Mouse (Mus musculus) ES-Bruce4 (cell line): ENCODE measurements at regions not wholly inside any gene's neighbourhood (a gene's known extent, or its start where the extent isn't known, plus 50 kb on each side); places are given as distances from the start of the nearest gene placed in this dataset.
A peak's percentile ranks its signal among the peaks of the same experiment; 100 is the strongest.

Source experiments
- H3K27ac ChIP-seq: 2 replicates; pipeline ENCODE4 v1.5.1; 2012; ENCODE audit warnings: low read length, inconsistent platforms; ENCODE audit not compliant: insufficient read depth
- H3K27me3 ChIP-seq: 2 replicates; pipeline ENCODE4 v1.6.1; 2012; ENCODE audit warnings: mild to moderate bottlenecking, low read length, inconsistent platforms; ENCODE audit not compliant: control insufficient read depth, poor library complexity, insufficient read depth, severe bottlenecking
- H3K36me3 ChIP-seq: 2 replicates; pipeline ENCODE4 v1.6.1; 2012; ENCODE audit warnings: inconsistent platforms, mild to moderate bottlenecking, low read length, moderate library complexity; ENCODE audit not compliant: control insufficient read depth, poor library complexity, insufficient read depth, severe bottlenecking
- H3K4me1 ChIP-seq: one replicate; pipeline ENCODE4 v1.8.1; 2011; ENCODE audit warnings: low read length; ENCODE audit not compliant: control insufficient read depth, insufficient read depth
- H3K4me3 ChIP-seq: 2 replicates; pipeline ENCODE4 v1.5.1; 2011; ENCODE audit warnings: low read depth, mild to moderate bottlenecking, low read length
- H3K9ac ChIP-seq: 2 replicates; pipeline ENCODE4 v1.6.1; 2012; ENCODE audit warnings: low read depth, mild to moderate bottlenecking, inconsistent platforms; ENCODE audit not compliant: poor library complexity, severe bottlenecking
- H3K9me3 ChIP-seq: replicated peaks from 2 replicates; pipeline ENCODE4 v1.6.1; 2012; ENCODE audit warnings: mild to moderate bottlenecking, low read length, inconsistent platforms; ENCODE audit not compliant: control insufficient read depth, poor library complexity, insufficient read depth, severe bottlenecking
- CTCF ChIP-seq: IDR thresholded peaks from one replicate; pipeline ENCODE4 v1.8.1; 2011; ENCODE audit warnings: low read depth, low read length
- EP300 ChIP-seq: IDR thresholded peaks from 2 replicates; pipeline ENCODE4 v1.6.1; 2011; ENCODE audit warnings: low read depth, low read length; ENCODE audit not compliant: insufficient read depth
- POLR2A ChIP-seq: IDR thresholded peaks from one replicate; pipeline ENCODE4 v1.8.1; 2011; ENCODE audit warnings: low read length; ENCODE audit not compliant: insufficient read depth

DNA sequence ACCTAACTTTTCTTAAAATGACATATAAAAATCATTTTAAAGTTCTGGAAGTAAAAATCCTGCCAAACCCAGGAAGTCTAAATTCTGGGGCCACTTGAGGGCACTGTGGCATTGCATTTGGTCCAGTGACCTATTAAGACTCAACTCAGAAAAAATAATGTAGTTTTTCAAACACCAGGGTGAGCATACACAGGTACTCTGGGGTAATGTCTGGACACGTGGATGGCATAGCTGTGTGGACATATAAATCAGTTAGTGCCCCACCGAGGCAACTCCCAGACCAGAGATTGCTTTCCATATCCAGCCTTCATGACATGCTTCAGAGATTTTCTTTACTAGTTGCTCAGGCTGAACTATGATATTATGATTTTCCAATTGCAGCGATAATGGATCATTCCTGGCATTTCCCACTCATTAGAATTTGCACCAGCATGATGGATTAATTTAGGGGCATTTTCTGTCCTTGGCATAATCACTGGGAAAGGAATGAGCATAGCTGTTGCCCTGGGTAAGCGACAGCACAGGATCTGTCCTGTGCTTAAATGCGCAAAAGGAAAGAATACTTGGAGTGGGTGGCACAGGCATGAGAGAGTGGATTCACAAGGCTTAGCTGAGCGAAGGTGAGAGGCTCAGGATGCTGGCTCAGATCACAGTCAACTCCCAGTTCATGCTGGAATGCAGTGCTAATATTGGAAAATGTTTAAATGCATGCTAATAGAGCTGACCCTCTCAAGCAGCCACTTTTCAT, 1526.6 kb upstream of the Cdh8 start:
- no peak overlapping the region for H3K9ac ChIP-seq
- H3K27me3 ChIP-seq = no peaks in the 10 kb centered on the region
- H3K27ac ChIP-seq = no peak overlapping the region
- TF ChIP-seq POLR2A (no peak), CTCF (no peak), EP300 (no peak)
- no peaks in the 10 kb centered on the region for H3K36me3 ChIP-seq
- H3K4me3 ChIP-seq = no peak overlapping the region
- H3K9me3 ChIP-seq = 0 out of 2 replicates have a peak, but pooled peaks cover 2% of the 10 kb centered on the region
- no peaks in the 10 kb centered on the region for H3K4me1 ChIP-seq

DNA sequence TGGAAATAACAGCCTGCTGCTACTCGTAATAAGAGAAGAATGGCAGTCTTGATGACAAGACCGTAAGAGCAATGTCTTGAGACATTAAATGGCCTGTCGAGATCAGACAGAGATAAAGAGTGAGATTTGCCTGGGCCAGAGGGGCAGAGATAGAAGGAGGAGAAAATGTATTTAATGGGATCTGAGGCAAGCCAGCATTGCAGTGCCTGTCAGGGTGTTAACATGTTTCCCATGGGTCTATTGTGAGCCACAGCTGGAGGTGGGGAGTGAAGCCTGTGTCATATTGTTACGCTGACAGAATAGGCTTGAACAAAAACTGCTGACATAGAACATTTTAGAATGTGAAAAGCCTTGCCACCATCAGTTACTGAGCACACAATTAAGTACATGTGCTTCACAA, 1523.3 kb upstream of the Cdh8 start:
- Histone ChIP-seq H3K4me1 (no peaks in the 10 kb centered on the region), H3K27ac (no peak overlapping the region), H3K36me3 (no peaks in the 10 kb centered on the region), H3K27me3 (no peaks in the 10 kb centered on the region), H3K9ac (no peak overlapping the region), H3K4me3 (no peak overlapping the region), H3K9me3 (0 out of 2 replicates have a peak, but pooled peaks cover 2% of the 10 kb centered on the region)
- TF ChIP-seq POLR2A = no peak
- no peak for TF ChIP-seq EP300

DNA sequence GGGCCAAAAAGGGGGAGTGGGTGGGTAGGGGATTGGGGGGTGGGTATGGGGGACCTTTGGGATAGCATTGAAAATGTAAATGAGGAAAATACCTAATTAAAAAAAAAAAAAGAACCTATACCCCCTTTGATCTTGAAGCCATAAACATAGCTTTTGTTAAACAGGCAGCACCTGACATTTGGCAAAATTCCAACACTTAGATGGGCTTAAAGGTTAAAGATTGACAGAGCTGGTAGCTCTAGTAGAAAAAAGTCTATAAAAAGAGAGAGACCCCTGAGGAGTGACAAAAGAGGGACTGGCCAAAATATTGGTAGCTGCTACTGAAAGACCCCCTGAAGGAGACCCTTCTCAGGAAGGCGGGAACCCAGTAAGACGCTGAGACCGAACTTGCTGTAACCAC, 1474.0 kb upstream of the Cdh8 start:
- TF ChIP-seq CTCF (no peak), POLR2A (no peak), EP300 (no peak)

DNA sequence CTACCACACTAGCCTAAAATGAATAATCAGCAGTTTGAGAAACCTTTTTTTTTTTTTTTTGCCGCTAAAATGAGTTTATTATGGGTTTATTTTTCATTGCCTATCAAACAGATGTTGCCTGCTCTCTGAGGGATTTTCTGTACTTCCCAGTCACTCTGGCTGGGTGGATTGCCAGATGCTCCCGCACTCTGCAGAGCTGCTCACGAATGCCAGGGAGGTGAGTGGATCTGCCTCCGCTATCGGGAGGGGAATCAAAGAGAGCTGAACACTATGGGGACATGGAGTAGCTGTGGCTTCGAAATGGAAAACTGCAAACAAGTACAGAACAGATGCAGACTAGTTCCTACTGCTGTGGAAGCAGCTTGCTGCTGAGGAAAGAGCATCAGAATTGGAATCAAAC, 1449.4 kb upstream of the Cdh8 start:
- H3K9me3 ChIP-seq = no peaks in the 10 kb centered on the region

More for the DNA sequence above, 1474.0 kb upstream of the Cdh8 start:
- Histone ChIP-seq H3K27ac (no peak overlapping the region), H3K27me3 (no peaks in the 10 kb centered on the region), H3K9me3 (no peaks in the 10 kb centered on the region), H3K36me3 (no peaks in the 10 kb centered on the region), H3K4me1 (no peaks in the 10 kb centered on the region), H3K4me3 (no peak overlapping the region), H3K9ac (no peak overlapping the region)

DNA sequence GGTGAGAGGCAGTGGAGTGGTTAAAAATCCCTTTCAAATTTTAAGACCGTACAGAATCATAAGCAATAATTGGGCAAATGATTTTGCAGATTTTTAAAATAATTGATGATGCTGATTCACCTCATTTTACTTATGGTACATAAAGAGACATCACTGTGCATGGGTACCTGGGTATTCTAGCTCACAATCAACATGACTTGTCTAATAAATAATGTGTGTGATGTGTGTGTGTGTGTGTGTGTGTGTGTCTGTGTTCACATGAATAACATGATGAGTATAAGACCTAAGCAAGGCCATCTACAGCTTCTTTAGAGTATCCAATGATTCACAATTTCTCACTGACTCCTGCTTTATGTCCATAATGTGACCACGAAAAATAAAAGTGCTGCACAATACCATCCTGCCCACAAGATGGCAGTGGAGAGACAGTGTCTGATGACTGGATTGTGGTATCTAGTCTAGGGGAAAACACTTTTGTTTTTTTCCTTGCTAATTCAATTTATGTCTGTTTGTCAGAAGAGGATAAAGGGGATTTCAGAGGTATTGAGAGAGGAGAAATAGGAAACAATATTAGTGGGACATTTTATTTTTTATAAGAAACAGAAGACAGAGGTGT, 1434.7 kb upstream of the Cdh8 start:
- Histone ChIP-seq H3K9me3 (no peaks in the 10 kb centered on the region), H3K4me3 (no peak overlapping the region), H3K9ac (no peak overlapping the region), H3K27ac (no peak overlapping the region), H3K4me1 (no peaks in the 10 kb centered on the region), H3K27me3 (no peaks in the 10 kb centered on the region), H3K36me3 (no peaks in the 10 kb centered on the region)
- TF ChIP-seq CTCF = peak; percentile 30
- no peak for TF ChIP-seq EP300

More for the DNA sequence above, 1449.4 kb upstream of the Cdh8 start:
- TF ChIP-seq POLR2A (no peak), EP300 (no peak), CTCF (no peak)
- H3K4me1 ChIP-seq = no peaks in the 10 kb centered on the region
- H3K27ac ChIP-seq = no peak overlapping the region
- H3K9ac ChIP-seq = no peak overlapping the region
- no peak overlapping the region for H3K4me3 ChIP-seq
- no peaks in the 10 kb centered on the region for H3K36me3 ChIP-seq
- H3K27me3 ChIP-seq = no peaks in the 10 kb centered on the region
